Mouse (Mus musculus): ENCODE data around the gene Tnc.

The Tnc gene

DNA sequence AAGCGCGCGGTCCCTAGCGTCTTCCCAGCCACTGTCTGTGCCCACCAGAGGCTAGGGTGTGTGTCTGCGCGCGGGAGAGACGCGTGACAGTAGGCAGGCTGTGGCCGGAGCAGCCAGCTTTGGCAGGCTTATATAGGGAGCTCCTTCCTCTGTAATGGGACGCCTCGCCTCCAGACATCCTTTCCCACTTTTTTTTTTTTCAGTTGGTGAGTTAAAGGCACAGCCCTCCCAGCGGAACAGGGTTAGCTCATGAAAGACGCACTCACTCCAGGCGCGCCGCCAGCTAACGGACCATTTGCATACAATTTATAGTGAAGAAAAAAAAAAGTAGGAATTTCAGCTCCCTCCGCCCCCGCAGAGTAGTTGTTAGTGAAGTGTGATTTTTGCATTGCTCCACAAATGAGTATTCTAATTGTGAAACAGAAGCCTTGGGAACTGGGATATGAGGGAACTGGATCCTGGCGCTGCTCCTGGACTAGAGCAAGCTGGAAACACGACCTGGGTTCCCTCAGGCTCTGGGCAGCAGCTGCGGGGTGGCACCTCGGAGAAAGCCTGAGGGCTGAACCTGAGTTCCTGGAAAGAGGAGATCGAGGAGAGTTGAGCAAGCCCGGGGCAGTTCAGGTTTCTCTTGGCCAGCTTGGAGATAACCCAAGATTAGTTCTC, at the start of gene Tnc:
TSS of gene Tnc (minus strand) at position 185 of the 663 bp plus-strand sequence.
- DNase-seq (ENCODE audit: low read depth, low spot score): no peak

DNA sequence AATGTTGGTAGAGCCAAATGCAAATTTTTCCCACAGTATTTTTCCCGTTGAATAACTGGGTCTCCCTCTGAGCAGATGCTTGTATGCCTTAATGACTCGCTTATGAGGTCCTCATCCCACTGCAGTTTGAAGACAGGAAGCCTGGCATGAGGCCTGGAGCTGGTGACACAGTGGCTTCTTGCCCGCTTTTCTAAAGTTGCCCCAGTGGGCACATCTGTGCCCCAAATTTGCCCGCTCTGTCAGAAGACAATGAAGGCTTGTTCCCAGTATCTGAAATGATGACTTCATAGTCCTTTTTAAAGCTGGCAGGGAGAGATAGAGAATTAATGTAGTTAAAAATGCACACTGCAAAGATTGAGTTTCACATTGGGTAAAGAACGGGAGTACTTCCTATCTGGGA, 47.4 kb upstream of the Tnc start:
- DNase-seq (ENCODE audit: low read depth, low spot score): no peak

DNA sequence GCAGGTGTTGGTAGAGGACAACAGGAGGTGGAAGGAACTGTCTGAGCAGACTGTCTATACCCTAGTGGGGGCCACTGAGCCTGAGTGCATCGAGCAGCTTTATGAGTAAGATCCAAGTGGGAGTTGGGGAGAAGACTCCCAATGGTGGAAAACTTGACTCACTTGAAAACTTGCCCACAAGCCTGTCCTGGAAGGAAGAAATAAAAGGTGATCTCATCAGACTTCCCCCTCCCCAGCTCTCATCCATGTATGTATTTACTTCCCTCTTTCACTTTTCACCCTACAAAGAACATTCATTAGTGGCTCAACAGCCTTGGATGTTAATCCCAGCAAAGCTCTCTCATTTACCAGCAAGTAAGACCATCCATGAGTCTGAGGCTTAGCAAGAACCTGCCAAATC, 46.0 kb upstream of the Tnc start:
- no peak for DNase-seq (ENCODE audit: low read depth, low spot score)

DNA sequence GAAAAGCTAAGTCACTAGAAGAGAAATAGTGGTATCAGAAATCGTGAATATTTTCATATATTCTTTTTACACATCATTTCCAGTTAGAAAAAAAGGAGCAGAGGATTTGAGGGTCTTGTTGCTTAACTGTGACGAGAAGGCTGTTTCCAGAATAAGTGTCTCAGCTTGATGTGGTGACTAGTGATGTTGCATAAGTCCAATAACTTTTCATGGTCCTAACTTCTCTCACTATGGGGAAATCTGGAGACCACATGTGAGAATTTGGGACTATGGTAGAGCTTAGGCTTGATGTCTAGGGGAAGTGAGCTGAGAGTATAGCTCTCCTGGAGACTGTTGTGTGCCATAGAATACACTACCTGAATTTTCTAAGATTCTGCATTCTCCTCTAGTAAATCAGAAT, 42.6 kb upstream of the Tnc start:
- no peak for DNase-seq (ENCODE audit: low read depth, low spot score)

DNA sequence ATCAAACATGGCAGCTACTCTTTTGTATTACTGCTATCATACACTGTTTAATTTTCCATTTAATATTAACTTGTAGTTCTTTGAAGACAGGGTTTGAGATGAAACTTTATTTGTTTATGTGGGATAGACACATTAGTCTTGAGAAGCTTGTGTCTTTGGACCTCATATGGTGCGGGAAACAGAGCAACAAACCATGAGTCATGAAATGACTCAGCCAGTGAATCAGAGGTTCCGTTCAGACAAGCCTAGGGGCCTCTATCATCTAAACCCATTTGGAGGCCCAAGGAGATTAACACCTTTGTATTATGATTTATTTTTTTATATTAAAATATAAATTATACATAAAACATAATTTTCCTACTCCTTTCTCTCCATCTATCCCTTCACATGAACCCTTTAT, 40.9 kb upstream of the Tnc start:
- no peak for DNase-seq (ENCODE audit: low read depth, low spot score)

DNA sequence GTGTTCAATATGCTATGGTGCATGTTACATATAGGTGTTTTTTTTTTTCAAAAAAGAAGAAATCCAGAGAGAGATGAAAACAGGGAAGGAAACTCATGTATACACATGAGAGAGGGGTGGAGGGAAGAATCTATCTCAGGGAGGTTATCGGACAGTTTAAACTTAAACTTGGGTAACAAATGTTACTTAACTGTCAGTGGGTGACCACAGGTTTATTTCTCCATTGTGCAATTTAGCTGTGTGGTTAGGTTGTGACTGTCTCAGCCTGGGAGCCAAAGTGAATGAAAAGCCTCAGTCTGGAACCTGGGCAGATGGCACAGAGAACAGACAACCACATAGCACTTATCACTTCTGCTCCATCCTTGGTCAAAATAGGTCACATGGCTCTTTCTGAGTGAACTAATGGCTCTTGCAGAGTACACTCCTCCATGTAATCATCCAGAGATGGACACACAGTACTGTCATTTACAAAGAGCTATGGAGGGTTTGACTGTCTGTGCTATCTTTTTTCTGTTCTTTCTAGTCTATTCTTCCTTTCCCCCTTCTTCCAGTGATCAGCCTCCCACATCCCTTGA, 39.3 kb upstream of the Tnc start:
- no peak for DNase-seq (ENCODE audit: low read depth, low spot score)

DNA sequence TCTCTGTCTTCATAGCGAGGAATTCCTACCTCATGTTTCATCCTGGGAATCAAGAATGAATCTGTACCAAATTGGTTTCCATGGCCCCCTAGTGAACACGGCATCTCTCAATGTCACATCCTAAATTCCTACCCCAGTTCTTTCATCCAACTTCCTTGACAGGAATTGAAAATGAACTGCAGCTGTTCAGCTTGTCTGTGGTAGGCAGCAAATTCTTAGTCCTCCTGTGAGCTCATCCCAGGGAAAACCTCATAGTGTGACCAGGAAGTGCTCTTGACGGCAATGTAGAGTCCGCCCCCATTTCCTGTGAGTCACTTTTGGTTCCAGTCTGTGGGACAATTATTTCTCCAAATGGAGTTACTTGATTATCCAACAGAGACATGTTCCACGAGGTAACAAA, 37.0 kb upstream of the Tnc start:
- no peak for DNase-seq (ENCODE audit: low read depth, low spot score)

DNA sequence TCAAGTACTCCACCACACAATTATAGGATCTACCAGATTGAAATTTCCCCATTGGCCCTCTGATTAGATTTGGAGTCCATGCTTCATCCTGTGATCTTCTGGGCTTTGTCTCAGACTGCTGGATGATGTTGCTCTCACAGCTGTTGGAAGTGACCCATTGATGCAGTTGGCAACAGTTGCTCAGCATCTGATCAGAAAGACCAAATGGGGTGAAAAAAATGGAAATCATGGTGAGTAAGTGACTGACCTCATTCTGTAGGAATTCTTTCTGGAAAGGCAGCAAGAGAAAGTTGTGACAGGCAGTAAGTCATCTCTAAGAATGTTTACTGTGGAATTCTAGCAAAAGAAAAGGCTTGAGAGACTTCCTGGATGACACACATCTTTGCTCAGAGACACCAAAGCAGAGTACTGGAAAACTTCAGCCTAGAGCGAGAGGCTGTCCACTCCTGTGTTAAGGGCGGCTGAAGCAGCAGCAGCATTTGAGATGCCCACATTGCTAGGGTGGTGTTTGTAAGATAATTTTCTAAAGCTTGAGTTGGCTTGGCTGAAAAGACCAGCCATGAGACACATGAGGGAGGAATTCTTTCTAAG, 31.3 kb upstream of the Tnc start:
- DNase-seq (ENCODE audit: low read depth, low spot score): no peak

DNA sequence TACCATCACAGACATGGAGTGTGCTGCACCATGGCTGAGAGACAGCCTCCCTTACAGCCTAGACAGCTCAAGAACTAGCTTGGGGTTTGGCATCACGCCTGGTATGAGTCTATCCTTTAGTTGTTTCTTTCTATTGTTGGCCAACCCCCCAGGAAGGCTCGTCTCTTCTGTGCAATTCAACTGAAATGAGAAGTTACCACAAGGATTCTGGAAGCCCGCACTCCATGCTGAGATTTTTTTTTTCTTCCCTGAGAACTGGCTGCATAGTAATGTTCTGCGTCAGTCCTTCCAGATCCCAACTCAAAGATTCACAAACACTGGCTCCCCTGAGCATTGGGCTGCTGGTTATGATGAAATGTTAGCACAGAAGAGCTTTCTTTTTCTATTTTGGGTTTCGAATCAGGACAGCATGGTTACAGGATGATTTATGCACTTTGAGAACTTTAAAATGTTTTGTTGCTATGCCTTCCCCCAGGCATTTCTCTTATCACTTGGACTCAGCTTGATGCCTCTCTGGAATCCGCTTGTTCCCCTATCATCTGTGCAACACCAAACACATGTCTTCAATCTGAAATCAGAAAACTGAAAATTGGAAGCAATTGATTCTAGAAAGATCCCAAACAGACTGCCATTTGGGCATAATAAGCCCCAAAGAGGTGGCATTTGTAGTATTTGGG, 29.7 kb upstream of the Tnc start:
- DNase-seq (ENCODE audit: low read depth, low spot score): no peak

DNA sequence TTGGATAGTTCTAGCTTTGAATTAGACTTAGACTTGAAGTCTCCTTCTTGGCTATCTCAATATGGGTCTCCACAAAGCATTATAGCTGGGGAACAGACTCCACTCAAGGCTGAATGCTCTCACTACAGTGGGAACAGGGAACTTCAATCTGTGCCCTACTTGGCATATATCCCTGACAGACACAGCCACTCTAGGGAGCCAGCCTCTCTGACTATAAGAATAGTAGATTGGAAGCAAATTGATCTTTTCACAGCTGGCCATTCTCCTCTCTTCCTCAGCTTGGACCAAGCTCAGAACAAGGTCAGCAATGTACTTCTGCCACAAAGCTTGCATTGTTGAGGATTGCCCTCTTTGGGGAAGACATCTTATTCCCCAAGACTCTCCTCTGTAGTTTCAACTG, 27.9 kb upstream of the Tnc start:
- DNase-seq (ENCODE audit: low read depth, low spot score): no peak

DNA sequence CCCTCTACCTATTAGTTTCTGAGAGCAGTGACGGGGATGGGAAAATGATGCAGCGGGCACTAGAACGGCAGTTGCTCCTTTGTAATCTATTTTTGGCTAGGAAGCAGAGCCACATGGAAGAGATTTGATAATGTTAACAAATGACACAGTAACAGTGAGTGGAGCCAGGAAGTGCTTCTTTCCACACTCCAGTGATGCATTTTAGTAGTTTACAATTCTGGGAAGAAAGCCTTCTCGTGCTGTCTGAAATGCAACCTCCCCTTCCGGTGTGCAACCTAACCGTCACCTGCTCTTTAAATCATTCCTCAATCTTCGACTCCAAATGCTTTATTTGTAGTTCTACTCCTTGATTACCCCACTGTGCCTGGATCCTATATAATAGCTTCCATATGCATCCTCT, 20.6 kb upstream of the Tnc start:
- DNase-seq (ENCODE audit: low read depth, low spot score): no peak

DNA sequence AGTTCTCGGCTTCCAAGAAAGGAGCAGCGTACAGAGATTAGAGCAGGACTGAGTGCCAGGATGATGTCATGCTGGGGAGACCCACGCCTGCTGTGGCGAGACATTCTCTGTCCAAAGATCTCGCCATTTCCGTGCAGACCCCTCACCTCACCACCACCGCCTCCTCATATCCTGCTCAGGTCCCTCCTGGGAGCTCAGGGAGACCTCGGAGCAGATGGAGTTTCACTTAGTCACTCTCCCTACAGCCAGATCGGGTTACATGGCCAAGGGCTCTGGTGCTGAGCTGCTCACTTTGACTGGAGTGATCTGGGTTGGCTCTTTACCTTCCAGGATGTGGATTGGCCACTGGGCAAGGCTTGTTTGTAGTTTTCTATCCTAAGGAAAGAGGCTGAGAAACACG, 18.5 kb upstream of the Tnc start:
- DNase-seq (ENCODE audit: low read depth, low spot score): no peak

DNA sequence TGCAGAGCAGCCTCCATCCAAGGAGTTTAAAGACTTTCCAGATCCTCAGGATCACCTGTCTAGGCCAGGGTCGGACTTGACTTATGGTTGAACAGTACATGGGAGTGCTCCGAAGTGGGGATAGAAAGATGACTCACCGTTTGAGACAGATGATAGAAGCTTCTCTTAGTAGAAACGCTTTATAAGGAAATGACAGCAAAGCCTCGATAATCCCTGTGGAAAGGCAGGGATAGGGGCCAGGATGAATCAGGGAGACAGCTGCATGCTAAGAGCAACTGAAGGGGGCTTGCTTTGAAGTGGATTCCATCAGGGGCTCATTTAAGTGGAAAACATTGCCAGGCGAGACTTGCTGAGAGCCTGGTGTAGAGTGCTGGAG, 12.0 kb upstream of the Tnc start:
- no peak for DNase-seq (ENCODE audit: low read depth, low spot score)

DNA sequence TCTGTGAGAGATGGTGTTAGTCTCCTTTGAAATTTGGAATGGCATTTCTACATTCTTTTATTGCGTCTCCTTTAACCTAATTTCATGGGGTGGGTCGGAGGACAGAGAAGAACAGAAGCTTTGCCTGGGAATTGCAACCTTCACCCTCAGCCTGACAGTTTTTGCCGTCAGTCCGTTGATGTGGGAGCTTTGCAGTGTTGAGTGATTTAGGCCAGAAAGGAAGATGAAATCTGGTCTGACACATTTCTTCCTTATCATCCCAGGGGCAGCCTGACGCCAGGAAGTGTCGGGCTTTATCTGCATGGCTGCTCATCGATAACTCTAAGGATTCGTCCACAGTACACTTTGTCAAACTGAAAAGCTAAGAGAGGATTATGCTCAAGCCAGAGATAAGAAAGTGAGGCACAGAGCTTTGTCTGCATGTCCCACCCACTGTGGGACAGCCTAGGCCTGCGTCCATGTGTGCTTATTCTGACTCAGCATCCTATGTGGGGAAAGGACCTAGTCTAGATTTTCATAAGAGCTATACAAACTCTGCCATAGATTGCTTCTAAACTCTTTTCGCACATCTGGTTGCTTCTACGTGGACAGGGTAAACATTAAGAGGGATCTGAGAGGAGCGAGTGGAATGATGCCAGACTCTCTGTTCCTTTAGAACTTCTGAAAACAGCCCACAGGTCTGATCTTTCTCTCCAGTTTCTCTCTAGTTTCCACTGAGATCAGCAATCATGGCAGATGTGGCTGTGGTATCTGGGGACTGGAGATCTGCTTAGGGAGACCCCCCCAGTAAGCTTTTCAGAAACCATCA, 11.4 kb upstream of the Tnc start:
- DNase-seq (ENCODE audit: low read depth, low spot score): no peak

DNA sequence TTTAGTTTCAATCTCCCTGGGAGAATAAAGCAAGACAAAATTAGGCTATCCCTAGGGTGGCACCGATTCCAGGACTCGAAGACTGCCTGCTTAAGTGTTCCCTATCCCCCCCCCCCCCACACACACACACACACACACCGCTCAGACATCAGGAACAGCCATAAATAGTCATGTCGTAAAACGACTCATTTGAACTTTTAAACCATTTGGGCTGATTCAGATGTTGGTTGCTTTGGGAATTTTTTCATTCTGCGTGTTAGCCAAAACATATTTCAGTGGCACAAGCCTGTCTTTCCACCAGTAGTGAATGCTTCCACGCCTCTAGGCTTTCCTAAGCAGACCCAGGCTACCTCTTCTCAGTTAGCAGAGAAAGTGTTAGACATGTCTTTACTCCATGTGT, 1.4 kb upstream of the Tnc start:
- DNase-seq (ENCODE audit: low read depth, low spot score): no peak

DNA sequence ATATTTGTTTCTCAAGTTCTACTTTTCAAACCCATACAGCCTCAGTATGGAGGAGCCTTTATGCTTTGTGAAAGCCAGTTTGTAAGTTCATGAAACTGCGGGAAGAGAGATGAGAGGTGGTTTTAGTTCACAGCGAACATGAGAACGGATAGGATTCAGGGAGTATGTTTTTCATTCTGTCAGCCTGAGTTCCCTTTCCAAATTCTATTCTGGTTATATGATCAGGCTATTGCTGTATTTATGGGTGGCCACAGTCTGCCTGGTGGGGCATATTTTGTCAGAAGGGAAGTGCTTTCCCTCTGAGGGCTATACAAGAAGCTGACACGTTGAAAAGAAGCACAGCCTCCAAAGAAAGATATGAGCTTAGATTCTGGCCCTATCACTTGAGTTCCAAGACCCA, 2.9 kb downstream of the Tnc start:
- no peak for DNase-seq (ENCODE audit: low read depth, low spot score)

DNA sequence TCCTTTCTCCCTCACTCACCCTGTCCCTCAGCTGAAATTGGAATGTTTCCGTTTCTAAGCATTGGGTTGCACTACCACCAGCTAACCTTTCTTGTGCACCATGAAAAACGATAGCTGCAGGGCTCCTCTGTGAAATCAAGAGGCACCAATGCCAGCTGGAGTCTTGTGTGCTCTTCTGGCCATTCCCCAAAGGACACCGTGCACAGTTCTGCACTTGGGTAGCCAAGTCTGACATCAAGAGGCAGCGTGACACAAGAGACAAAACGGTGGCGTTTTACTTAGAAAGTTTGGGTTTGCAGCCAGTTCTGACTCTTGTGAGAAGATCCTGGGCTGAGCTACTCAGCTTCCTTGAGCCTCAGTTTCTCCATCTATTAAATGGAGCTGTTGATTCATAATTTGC, 3.4 kb downstream of the Tnc start:
- no peak for DNase-seq (ENCODE audit: low read depth, low spot score)

DNA sequence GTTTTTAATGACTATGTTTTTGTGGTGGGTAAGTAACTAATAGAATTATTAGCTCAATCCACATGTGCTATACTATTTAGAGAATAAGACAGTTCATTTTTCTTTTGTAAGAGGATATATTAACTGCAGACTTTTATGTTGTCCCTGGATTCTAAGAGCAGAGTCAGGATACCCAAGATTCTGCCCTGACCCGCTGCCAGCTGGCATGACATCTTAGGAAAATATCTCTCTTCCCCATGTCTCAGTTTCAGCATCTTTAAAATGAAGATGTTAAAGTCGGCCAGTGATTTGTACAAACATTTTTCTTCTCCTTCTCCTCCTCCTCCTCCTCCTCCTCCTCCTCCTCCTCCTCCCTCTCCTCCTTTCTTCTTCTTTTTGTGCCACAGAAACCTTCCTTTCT, 7.7 kb downstream of the Tnc start:
- no peak for DNase-seq (ENCODE audit: low read depth, low spot score)

DNA sequence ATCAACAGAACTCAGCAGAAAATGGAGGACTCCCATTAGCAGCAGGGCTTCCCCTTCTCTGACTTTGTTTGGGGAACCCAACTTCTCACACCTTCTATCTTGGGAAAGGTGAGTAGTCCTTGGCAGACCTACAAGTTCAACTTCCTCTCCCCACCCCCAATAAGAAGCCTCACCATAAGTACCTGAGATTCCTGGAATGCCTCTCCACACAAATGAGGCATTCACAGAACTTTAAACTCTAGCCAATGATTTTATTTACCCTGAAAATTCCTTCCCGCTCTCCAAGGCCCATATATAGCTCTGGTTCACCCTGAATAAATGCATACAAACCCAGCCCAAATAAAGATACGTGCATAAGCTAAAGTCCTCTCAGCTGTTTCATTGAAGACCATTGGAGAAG, 9.3 kb downstream of the Tnc start:
- DNase-seq (ENCODE audit: low read depth, low spot score): no peak

DNA sequence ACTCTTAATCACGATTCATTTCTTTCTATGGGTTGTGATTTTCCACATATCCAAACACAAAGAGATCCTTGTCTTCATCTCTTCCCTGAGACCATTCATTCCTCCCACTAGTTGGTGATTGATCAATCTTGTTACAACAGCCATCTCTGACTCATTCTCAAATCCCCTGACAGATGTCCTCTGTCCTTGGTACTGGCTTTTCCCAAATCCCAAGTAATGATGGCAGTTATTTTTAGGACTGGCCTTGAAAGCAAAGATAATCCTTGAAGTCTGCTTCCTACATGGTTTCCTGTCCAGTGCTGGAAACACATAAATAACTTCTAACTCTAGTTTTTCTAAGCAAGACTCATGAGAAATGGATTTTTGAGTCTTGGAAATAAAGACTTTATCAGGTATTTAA, 12.1 kb downstream of the Tnc start:
- DNase-seq (ENCODE audit: low read depth, low spot score): no peak

DNA sequence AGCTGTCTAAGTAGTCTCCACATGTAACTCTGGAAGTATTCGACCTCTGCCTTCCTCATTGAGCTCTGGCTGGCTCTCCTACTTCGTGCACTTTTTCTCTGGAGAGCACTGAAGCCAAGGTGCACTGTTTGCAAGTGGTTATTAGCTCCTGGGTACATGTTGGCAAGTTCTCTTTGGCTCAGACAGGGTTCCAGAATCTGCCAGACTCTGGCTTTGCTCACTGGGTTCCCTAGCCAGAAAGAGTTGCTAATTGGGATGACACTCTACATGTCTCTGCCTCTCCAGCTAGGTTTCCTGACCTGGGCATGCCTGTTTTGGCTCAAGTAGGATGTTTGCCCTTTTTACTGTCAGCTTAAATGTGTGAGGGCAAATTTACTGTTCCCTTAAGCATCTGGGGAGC, 13.6 kb downstream of the Tnc start:
- no peak for DNase-seq (ENCODE audit: low read depth, low spot score)

DNA sequence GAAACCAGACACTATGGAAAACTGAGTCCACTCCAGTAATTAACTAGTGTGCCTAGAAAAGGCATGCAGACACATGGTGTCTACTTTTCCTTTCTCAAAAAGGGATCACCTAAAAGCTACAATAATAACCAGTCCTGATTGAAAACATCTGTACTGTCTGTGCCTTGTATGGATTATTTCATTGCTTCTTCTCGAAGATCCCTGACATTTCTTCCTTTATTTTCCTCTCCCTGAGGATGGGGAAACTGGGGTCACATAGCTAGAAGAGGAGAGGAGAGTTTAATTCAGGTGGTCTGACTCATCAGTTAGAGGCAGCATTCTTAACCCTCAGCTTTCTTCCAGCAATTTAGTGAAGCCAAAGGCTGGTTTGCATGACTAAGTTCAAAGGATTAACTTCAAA, 17.3 kb downstream of the Tnc start:
- DNase-seq (ENCODE audit: low read depth, low spot score): no peak
